Mouse (Mus musculus) heart, postnatal 36 days (tissue): ENCODE measurements around the gene Barhl2. TPM values are rescaled to one million over a fixed set of nuclear protein-coding genes. Genes with fewer than 3 reads are reported as not detected.

Experiments used
- DNase-seq, 2 experiments: peaks; one replicate each; pipeline ENCODE4 v3.0.0; 2021 to 2022
- intact Hi-C: fragments of 180-260 bp; cut with DNase I; formaldehyde crosslinking; loops from one replicate; pipeline ENCODE4 v1.15.1; 2025
- total RNA-seq, 2 experiments: library from RNA; stranded (reverse); gene quantifications; 2 replicates each; pipeline ENCODE4 v1.2.3; 2021

Gene Barhl2
- total RNA-seq, 2 experiments from 2014 or later = not detected

DNA sequence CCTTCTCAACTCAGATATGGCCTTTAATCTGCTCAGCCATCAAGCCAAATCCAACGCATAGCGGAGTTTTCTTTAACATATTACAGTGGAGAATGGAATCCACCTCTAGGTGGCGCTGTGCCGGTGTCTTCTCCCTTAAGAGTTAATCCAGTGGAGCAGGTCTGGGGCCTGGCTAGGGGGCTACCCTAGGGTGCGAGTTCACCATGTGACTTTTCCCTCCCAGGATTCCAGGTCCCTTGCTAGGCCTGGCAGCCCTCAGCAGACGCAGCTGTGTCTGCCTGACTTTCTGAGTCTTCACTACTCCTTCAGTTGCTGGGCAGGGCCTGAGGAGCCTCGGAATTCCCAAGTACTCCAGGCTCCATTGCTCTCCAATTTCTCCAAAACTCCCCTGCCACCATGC, 40.8 kb downstream of the Barhl2 start:
- no peak for DNase-seq
- intact Hi-C loops = no loop called here

DNA sequence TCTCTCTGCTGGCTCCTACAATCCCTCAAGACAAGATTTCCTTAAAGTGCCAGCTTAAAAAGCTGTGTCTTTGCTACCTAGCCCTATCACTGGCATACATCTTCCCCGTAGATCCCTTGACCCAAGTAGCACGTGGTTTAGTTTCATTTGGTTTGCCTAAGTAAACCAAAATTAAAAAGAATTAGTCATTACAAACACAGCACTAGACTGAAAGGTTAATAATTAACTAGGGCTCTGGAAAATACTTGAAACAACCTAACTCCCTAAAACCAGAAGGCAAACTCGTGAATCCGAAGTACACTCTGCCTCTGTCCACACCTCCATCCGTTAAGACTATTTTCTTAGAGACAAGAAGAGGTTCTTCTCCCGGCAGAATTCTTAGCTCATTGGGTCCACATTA, 41.4 kb downstream of the Barhl2 start:
- DNase-seq = no peak
- intact Hi-C loops = no loop called here

DNA sequence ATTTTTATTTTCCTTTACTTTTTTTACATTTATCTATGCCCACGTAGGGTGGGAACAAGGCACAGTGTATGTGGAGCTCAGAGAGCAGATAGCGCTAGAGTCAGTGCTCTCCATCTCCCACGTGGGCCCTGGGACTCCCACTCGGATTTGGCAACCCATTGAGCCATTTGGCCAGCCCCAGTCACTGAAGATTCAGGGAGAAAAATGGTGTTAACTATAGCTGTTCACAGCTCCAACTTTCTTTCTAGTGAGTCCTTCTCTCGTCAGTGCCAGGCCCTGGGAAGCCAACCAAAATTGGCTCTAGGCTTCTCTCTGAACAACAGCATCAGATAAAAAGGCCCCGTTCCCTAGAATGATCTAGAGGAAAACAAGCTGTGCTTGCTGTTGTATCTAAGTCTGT, 42.2 kb downstream of the Barhl2 start:
- intact Hi-C loops = no loop called here
- no peak for DNase-seq

DNA sequence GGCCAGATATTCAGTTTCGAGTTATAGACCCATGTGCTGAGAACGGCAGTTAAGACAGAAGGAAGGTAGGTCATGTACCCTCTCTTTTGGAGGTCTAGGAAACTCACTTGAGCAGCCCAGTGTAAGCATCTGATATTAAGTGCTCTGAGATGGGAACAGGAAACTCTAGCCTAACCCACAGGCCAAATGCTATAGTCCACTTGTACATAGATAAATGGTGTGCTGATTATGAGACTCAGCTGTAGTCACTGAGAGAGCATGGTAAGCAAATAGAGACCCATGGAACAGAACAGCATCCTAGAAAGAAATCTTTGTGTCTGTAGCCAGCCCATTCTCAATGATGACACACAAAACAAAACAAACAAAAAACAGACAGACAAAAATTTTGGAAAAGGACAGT, 55.2 kb downstream of the Barhl2 start:
- intact Hi-C loops = no loop called here
- DNase-seq = no peak

Other genes with a start within 250 kb of the Barhl2 start
- not detected for gene Gm17304, start 150.9 kb upstream of the Barhl2 start, total RNA-seq
- 10 to 100 TPM; 53.8 to 59.8 TPM for gene Zfp644, start 239.1 kb upstream of the Barhl2 start, total RNA-seq